Mouse (Mus musculus): ENCODE data around the gene Hist1h4b.
"Not testable (repeated sequence)": the region's sequence is repeated elsewhere in the genome, so short reads cannot be mapped to it uniquely, and the experiment has no call there.

The Hist1h4b gene

GRCm38 (mm10) chr13:23756790-23757189 lies at the start of gene Hist1h4b:
Gene Hist1h4b, plus strand, starts transcription at chr13:23757013.
- peak; percentile 94 for DNase-seq (ENCODE audit: low spot score)

- no peak for DNase-seq (ENCODE audit: low spot score)
Measured at GRCm38 (mm10) chr13:23708041-23708440, 48.8 kb upstream of the Hist1h4b start.

DNA sequence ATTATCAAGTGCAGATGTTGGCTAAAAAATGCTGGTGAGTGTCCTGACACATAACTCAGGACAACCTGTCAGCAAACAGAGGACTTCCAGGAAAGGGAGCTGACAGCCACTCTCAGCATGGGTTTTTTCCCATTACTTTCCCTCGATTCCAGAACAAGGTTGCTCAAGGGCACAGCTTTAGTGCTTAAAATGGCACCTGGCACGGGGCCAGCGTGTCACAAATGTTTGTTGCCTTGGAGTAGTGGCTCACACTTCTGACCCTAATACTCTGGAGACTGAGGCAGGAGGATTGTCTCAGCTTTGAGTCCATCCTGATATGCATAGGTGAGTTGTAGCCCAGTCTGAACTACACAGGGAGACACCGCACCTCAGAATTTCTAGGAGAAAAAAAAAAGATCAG lies 48.2 kb upstream of the Hist1h4b start:
- no peak for DNase-seq (ENCODE audit: low spot score)

GRCm38 (mm10) chr13:23709714-23710373 lies 47.0 kb upstream of the Hist1h4b start:
- no peak for DNase-seq (ENCODE audit: low spot score)

DNA sequence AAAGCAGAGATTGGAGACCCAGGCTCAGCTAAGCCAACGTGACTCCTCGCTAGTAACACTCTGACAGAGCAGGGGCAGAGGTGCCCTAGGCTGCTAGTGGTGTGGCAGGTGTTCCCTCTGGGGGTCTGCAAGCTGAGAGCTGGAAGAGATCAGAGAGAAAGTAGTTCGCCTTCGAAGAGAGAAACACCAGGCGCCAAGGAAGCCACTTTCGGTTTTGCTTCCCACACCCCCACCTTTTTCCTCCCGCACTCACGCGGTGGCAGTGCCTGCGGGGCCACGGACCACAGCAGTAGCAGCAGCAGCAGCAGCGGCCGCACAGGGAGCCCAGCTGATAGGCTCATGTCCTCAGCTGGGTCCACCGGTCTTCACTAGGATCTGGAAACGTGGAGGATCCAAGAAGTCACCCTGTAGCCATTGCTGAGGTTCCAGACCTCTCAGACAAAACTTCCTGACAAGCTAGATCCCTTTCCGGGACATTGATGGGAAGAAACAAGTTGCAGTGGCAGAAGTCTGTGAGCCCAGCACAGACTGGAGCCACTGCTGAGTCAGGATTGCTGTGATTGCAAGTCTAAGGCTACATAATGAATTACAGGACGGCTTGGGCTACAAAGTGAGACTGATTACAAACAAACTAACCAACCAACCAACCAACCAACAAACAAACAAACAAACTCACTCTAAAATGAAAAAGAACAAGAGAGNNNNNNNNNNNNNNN lies 46.3 kb upstream of the Hist1h4b start, which contains the start of gene Hfe:
TSS of gene Hfe (minus strand) at position 481 of the 716 bp plus-strand sequence.
- DNase-seq (ENCODE audit: low spot score), result peak; percentile 63

GRCm38 (mm10) chr13:23716261-23717042 lies 40.4 kb upstream of the Hist1h4b start:
- DNase-seq (ENCODE audit: low spot score), result no peak

DNA sequence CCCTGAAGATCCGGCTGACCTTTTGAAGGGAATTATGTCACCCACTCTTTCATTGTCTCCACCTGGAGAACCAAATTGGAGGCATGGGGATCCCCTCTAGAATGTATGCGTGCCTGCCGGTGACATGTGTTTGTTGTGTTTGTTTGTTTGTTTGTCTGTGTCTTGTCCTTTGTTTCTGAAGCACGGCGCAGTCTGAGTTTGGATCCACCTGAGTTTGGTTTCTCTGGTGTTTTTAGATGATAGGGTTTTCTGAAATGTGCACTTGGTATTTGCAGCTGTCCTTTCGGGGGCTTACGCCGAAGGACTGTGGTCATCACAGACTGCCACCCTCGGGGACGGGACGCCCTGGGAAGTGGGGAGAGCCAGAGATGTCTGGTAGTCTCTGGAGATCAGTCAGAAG lies 39.6 kb upstream of the Hist1h4b start:
- no peak for DNase-seq (ENCODE audit: low spot score)

- not testable (repeated sequence) for DNase-seq (ENCODE audit: low spot score)
Measured at GRCm38 (mm10) chr13:23717593-23718245, 39.1 kb upstream of the Hist1h4b start.

DNA sequence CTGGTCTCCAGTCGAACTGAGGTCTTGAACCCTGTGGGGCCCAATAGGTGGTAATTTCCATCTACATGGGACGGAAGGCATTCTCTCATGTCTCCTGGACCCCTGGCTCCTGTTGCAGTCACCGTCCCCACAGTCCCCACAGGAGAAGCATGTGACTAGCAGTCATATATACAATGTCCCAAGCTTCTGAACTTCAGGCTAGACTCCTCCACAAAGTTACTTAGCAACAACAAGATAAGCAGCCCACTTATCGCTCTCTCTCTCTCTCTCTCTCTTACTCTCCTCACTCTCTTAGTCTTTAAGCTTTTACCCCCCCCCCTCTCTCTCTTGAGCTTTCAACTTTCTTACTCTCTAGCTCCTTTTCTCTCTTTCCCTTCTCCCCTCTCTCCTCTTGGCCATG lies 32.6 kb upstream of the Hist1h4b start:
- DNase-seq (ENCODE audit: low spot score), result no peak

DNA sequence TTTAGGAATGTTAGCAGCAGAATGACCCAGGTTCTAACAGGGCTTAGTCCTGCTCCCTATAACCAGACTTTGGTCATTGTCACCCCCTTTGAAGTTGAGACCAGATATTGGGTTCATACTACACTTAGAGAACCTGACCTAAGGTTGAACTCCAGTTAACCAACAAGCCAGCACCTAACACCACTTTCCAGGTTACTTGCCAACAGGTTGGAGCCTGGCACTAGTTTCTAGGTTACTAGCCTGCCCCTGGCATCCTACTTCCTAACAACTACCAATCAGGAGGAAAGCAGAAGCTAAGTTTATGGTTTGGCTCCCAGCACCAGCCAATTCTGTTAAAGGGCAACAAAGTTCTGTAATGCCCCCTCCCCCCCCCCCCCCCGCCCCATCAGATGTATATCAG lies 31.6 kb upstream of the Hist1h4b start:
- no peak for DNase-seq (ENCODE audit: low spot score)

DNA sequence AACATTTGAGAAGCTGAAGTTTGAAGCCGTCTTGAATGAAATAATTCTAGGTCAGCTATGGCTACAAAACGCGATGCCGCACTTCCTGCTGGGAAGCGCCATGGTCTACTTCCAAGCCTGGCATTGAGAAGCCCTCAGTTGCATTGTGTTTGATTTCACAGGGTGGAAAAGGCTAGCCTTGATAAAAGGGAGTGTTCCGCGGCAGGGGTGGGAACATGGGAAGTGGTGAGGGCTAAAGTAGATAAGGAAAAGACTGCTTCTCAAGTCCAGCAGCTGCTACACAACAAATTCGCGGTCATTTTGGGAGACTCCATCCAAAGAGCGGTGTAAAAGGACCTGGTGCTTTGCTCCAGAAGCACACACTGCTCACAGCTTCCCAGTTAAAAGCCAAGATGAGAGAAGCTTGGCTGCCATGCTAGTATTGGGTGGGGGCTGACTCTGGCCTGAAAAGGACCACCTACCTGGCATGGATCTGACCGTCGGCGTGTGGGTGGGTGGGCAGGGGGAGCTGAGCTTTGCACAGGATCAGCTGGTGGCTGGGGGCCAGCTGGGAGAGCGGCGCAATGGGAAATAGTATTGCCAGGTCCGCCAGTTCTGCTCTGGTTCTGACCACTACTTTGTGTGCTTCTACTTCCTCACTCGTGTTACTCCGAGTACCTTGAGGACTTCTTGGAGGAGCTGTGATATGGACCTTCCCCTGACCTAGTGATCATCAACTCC lies 28.2 kb upstream of the Hist1h4b start:
- DNase-seq (ENCODE audit: low spot score), result no peak

- DNase-seq (ENCODE audit: low spot score), result no peak
Measured at GRCm38 (mm10) chr13:23729192-23729525, 27.7 kb upstream of the Hist1h4b start.

DNA sequence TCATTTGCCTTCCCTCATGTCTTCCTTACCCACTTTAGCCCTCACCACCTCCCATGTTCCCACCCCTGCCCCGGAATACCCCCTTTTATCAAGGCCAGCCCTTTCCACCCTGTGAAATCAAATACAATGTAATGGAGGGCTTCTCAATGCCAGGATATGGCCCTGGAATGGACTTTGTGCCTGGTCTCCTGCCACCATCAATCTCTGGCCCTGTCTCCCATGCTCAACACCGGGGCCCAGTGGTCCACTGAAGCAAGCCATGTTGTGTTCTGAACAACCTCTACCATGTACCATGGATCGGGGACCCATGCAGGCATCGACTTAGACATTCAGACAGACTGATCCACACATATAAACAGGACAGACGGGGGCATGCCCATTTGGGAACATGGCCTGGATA lies 27.1 kb upstream of the Hist1h4b start:
- no peak for DNase-seq (ENCODE audit: low spot score)

- peak; percentile 73 for DNase-seq (ENCODE audit: low spot score)
Measured at GRCm38 (mm10) chr13:23730479-23730878, 26.3 kb upstream of the Hist1h4b start.

DNA sequence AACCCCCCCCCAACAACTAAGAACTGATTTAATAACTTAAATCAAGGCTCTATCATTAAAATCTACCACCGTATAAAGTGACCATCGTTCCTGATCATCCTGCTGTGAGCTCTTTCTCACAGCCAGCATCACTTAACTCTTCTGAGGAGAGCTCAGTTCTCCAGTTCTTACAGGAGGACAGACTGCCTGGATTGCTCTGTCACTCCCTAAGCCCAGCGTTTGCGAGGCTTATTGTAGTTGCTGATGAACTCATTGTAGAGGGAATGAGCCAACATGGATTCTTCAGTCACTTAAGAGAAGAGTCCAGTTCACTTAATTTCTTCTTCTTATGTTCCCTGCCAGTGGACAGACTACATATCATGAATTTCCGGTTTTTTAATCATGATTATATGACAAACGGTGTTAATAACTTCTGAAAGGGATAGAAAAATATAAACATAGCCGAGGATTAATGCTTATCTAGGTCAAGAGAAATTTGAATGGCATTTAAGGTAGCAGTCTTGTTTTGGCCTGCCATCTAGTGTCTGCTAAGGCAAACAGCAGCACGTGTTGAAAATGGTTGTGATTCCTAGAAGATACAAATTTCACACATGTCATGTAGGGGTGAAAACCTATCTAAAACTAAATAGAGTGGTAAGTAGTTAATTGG lies 24.5 kb upstream of the Hist1h4b start:
- peak; percentile 48 for DNase-seq (ENCODE audit: low spot score)

DNA sequence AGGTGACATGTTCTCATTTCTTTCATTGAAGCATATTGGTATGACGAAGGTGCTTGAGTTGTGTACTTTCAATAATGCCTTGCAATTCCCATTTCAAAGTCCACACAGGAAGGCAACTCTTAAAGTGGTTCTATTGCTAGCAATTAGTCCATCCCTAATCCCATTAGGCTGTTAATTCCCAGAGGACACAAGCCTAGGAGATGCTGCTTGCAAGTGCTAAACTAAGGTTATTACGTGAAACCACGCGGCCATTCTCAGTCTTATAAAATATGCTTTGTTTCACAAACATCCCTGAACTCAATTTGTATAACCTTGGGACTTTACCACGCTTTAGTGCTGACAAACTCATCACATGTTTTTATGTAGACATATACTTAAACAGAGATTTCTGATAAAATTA lies 19.7 kb upstream of the Hist1h4b start:
- DNase-seq (ENCODE audit: low spot score), result no peak

DNA sequence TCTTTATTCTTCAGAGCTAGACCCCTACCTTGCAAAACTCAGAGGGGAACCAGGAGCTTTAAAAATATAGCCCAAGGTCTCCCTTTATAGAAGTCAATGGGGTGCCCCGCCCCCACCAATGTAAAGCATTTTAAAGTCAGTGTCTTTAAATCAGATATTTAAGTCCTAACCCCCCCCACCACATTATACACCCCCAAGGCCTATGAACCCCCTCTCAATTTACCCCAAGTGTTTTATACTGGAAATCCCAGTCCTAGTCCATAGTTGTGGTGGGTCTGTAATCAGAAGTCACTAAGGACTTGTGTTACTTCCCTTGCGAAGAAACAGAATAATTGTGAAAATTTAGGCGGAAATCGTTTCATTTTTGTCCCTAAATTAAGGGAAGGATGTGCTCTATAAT lies 18.8 kb upstream of the Hist1h4b start:
- no peak for DNase-seq (ENCODE audit: low spot score)

- peak; percentile 93 for DNase-seq (ENCODE audit: low spot score)
Measured at GRCm38 (mm10) chr13:23738677-23739068, 18.1 kb upstream of the Hist1h4b start, which contains the start of gene Hist1h1c. Gene Hist1h1c, plus strand, starts transcription at chr13:23738808.

DNA sequence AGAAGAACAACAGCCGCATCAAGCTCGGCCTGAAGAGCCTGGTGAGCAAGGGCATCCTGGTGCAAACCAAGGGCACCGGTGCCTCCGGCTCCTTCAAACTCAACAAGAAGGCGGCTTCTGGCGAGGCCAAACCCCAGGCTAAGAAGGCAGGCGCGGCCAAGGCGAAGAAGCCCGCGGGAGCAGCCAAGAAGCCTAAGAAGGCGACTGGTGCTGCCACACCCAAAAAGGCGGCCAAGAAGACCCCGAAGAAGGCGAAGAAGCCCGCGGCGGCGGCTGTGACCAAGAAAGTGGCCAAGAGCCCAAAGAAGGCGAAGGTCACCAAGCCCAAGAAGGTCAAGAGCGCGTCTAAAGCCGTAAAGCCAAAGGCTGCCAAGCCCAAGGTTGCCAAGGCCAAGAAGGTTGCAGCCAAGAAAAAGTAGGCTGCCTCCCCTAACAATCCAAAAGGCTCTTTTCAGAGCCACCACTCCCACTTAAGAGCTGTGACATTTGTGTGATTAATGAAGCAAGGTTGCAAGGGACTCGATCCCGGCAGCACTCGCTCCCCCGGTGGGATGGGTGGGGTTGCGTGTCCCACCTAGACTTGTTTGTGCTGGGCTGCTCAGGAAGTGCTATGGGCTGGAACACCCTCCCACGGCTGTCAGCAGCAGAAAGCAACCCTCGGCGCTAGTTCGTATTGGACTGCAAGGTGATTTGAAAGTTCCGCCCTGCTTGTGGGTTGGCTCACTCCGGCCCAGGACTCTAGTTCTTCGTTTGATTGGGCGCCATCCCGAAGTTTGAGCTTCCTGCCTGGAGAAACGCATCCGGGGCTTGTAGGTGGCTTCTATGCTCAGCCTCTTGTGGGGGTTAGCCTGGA lies 17.5 kb upstream of the Hist1h4b start:
- peak; percentile 98 for DNase-seq (ENCODE audit: low spot score)

- no peak for DNase-seq (ENCODE audit: low spot score)
Measured at GRCm38 (mm10) chr13:23739922-23740252, 16.9 kb upstream of the Hist1h4b start.
